Mouse (Mus musculus): ENCODE measurements at regions not wholly inside any gene's neighbourhood (a gene's known extent, or its start where the extent isn't known, plus 50 kb on each side); places are given as distances from the start of the nearest gene placed in this dataset.
"Not testable (repeated sequence)": the region's sequence is repeated elsewhere in the genome, so short reads cannot be mapped to it uniquely, and the experiment has no call there.

- ATAC-seq (replicated peaks; ENCODE audit: low FRiP score, low TSS enrichment, poor library complexity, severe bottlenecking), result no peak
These were observed 1078.0 kb downstream of the Diaph3 start for GRCm38 (mm10) chr14:86062885-86063619.

- ATAC-seq (replicated peaks; ENCODE audit: low FRiP score, low TSS enrichment, poor library complexity, severe bottlenecking), result no peak
These were observed 1084.0 kb downstream of the Diaph3 start for GRCm38 (mm10) chr14:86056991-86057390.

- ATAC-seq (replicated peaks; ENCODE audit: low FRiP score, low TSS enrichment, poor library complexity, severe bottlenecking), result no peak
These were observed 1086.4 kb downstream of the Diaph3 start for GRCm38 (mm10) chr14:86054668-86055067.

GRCm38 (mm10) chr14:86029401-86029800 lies 1111.6 kb downstream of the Diaph3 start:
- ATAC-seq (replicated peaks; ENCODE audit: low FRiP score, low TSS enrichment, poor library complexity, severe bottlenecking), result no peak

GRCm38 (mm10) chr14:86017611-86018010 lies 1123.4 kb downstream of the Diaph3 start:
- ATAC-seq (replicated peaks; ENCODE audit: low FRiP score, low TSS enrichment, poor library complexity, severe bottlenecking), result not testable (repeated sequence)
